Mouse (Mus musculus): ENCODE measurements around the gene Ppdpf. TPM values are rescaled to one million over a fixed set of nuclear protein-coding genes. Genes with fewer than 3 reads are reported as not detected.

Ppdpf gene
- total RNA-seq, 1 experiment from 2014 or later = 70.0 TPM

DNA sequence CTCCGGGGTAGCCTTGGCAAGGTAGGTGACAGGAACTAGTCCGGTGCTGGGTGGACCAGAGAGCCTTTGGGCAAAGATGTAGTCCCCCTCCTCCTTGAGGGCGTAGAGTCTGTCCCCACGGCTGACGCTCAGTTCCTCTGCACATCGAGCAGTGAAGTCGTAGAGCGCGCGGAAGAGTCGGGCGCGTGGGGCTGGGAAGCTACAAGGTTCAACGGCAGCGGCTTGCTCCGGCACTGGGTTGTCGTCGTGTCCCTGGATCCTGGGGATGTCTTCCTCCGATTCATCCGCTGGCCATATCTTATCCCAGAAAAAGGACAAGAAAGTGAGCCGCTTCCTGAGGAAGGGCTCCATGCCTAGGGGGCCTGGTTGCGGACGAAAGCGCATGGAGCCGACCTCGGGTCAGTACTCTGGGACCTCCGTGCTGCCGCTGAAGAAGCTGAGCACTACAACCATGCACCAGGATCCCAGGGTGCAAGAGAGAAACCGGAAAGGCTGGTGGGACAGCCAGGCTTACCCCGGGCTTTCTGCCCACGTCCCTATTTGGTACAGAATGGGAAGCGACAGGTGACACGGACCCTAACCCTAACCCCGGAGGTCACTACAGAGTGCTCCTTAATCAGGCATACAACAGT is 25.5 kb downstream of the Ppdpf start:
- ATAC-seq (replicated peaks; ENCODE audit: low read depth, poor library complexity, severe bottlenecking) = peak; percentile 50

DNA sequence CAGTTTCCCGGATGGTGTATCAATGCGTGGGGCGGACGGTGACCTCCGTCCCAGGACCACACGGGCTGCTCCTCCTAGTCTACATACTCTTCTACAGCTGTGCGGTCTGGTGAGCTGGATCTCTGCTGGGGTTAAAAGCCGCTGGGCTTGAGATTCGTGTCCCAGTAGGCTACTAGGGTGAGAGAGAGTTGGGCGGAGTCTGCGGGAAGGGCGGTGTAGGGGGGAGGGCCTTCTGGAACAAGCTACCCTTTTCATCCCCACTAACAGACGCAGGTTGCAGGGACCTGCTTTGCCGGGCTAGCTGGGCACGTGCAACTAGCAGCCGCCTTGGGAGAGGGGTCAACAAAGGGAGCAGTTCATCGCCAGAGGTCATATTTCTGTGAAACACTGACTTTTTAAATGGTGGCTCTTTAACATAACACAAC is 26.0 kb downstream of the Ppdpf start, which contains the start of gene Srms:
TSS of gene Srms (minus strand) at position 165 of the 425 bp plus-strand sequence.
- ATAC-seq (replicated peaks; ENCODE audit: low read depth, poor library complexity, severe bottlenecking) = peak; percentile 85

DNA sequence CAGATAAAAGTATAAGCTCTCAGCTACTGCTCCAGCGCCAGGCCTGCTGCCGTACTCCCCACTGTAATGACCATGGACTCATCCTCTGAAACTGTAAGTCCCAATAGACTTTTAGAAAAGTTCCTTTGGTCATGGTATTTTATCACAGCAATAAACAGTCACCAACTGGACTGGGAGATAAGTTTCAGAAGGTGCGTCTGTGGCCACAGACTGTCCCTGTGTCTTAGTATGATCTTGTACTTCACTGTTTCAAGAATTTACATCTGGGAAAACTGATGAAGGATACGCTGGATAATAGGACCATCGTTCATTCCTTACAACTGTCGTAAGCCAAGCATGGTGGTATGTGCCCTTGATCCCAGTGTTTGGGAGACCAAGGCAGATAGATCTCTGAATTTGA is 29.0 kb downstream of the Ppdpf start:
- ATAC-seq (replicated peaks; ENCODE audit: low read depth, poor library complexity, severe bottlenecking) = no peak

DNA sequence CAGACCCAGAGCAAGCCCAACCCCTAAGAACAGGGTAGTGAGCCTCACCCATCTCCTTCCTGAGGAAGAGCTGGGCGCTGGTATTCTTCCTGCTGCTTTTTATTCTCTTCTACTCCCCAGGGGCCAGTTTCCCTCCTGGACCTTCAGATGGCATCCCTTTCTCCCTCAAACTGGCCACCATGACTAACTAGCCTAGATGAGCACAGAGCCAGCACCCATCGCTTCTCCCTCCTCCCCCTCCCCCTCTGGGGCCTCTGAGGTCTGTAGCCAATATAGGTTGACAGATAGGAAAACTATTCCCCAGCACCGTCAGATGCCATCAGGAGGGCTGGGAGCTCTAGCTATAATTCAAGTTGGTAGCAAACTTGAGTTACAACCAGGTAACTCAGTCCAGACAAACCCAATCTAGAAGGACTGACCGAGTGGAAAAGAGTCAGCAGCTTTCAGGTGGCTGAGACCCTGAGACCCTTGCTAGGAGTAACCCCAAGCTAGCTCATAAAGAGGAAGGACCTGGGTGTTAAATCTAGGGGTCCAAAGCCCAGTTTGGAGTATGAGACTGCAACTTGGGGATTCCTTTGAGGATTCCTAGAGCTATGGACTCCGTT is 31.9 kb downstream of the Ppdpf start:
- ATAC-seq (replicated peaks; ENCODE audit: low read depth, poor library complexity, severe bottlenecking) = 0 out of 2 replicates have a peak, but pooled peaks have one; percentile 1

DNA sequence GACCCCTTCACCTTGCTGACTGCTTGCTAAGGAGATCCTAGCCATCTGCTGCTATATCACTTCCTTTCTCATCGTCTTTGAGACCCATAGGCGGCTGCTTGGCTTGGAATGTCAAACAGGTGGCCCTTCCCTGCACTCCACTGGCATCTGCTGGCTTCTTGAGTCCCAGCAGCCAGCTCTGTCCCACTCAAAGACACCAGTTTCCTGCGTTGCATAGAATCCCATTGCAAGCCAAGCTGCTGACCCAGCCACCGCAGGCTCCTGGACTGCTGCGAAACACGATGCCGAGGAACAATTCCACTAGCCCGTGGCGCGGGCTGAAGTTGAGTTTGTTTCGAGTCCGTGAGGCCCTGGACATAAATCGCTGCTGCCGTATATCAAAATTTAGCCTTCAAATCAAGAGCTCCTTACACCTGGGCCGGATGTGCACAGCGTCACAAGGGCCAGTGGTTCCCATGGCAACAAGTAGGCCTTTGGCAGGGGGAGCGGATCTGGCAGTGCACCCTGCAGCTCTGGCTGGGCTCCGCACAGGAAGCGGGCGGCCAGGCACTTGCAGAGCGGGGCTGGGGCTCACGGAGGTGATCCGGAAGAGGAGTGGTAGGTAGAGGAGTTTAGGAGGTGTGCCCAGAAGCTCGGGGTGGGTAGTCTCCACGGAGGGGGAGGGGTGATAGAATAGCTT is 32.6 kb downstream of the Ppdpf start, which contains the start of gene Fndc11:
TSS of gene Fndc11 (plus strand) at position 476 of the 679 bp plus-strand sequence.
- ATAC-seq (replicated peaks; ENCODE audit: low read depth, poor library complexity, severe bottlenecking) = peak; percentile 96

DNA sequence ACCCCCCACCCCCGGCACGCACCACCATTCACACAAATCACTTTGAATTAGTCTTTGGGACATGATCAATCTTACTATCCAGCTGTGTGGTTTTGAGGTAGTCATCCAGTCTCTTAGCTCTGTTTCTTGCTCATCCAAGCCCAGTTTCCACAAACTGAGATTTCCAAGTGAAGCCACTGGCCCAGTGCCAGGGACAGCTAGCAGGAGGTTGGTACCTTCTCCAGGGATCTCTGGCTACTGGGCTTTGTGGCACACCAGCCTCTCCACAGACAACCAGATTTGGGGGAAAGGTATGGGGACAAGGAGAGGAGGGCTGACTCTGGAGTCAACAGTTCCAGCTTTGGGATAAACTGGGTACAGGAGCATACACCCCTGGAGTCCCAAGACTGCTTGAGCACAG is 33.3 kb downstream of the Ppdpf start:
- no peak for ATAC-seq (replicated peaks; ENCODE audit: low read depth, poor library complexity, severe bottlenecking)

DNA sequence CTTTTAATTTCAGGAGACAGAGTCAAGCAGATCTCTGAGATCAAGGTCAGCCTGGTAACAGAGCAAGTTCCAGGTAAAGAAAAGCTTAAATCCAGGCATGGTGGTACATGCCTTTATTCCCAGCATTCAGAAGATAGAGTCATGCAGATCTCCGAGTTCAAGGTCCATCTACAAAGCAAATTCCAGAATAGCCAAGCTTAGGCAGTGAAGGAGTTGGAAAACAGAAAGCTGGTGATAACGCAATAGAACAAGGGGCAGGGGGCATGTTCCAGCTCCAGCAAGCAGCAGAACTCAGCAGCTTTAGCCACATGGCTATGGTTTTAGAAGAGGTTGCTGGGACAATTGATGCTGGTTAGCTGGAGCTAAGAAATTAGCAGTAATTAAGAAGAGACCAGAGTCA is 37.9 kb downstream of the Ppdpf start:
- ATAC-seq (replicated peaks; ENCODE audit: low read depth, poor library complexity, severe bottlenecking) = no peak

DNA sequence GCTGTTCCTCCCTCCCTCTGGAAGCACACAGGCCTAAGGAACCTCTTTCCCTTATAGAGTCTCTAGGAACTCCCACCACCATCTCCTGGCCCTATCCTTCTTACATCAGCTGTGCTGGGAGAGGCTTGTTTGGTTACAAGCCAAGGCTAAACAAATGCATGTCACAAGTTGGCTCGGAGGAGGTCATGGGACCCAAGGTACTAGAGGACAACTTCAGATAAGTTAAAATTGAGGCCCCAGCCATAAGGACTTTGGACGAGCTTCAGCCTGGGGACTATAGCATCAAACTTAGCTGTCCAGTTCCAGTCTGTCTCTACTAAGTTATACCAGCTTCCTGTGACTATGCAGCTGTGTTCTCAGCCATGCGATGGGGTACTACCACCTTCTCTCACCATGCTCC is 40.1 kb downstream of the Ppdpf start:
- no peak for ATAC-seq (replicated peaks; ENCODE audit: low read depth, poor library complexity, severe bottlenecking)

DNA sequence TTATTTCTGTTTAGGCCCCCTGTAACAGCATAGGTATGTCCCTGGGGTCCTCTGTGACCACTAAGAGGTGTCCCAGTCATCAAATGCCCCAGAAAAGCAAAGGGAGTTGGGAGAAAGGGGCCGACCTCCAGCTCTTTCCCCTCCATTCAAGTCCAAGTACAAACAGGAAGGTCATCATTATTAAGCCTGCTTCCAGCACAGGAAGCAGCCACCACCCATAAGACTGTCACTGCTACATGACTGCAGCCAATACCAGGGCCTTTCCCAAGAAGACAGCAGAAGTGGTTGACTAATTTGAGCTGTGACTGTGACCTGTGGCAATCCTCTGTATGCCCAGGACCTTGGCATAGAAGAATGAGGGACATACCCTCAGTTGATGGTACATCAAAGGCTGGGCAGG is 41.3 kb downstream of the Ppdpf start:
- no peak for ATAC-seq (replicated peaks; ENCODE audit: low read depth, poor library complexity, severe bottlenecking)

DNA sequence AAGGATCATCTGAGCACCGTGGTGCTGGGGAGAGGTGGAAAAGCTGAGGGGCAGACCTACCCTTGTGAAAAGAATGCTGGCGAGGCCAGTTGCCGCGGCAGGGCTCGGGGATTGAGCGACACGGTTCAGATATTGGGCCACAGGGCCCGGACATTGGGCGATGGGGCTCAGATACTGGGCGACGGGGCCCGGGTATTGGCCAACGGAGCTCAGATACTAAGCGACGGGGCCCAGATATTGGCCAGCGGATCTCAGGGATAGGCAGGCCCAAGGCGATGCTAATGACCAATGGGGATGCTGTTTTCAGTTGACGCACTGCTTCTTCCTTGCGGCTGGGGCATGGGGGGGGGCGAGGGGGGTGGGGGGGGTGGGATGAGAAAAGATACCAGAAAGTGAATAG is 44.1 kb downstream of the Ppdpf start:
- no peak for ATAC-seq (replicated peaks; ENCODE audit: low read depth, poor library complexity, severe bottlenecking)

DNA sequence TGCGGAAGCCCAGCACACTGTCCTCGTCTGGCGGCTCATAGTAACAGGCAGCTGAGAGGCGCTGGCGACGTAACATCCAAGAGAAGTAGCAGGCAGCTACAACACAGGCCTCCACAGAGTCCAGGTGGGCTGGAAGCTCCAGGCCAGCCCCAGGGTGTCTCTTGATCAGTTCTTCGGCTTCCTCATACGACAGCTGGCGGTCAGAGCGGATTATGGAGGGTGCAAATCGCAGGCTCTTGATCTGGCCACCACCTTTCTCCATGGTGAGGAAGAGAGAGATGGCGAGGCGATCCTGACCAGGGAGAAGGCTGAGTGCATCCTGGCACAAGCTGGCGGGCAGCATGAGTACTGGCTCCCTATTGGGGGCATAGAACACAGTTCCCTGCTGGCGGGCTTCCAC is 46.4 kb downstream of the Ppdpf start:
- ATAC-seq (replicated peaks; ENCODE audit: low read depth, poor library complexity, severe bottlenecking) = no peak

DNA sequence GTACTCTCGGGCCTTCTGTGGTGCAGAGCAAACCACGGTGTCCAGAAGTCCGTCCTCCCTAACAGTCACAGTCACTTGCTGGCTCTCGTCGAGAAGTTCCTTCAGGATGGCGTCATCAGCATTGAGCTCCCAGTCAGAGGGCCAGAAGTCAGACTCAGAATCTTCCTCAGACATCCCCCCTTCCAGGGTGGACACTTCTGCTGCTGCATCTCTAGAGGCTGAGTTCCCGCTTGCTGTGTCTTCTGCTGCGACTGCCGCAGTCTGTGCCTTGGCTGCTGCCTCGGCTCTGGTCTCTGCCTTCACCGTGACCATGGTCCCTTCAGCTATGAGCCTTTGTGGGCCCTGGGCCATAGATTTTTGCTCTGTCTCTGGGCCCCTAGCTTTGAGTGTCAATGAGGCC is 47.6 kb downstream of the Ppdpf start:
- no peak for ATAC-seq (replicated peaks; ENCODE audit: low read depth, poor library complexity, severe bottlenecking)

DNA sequence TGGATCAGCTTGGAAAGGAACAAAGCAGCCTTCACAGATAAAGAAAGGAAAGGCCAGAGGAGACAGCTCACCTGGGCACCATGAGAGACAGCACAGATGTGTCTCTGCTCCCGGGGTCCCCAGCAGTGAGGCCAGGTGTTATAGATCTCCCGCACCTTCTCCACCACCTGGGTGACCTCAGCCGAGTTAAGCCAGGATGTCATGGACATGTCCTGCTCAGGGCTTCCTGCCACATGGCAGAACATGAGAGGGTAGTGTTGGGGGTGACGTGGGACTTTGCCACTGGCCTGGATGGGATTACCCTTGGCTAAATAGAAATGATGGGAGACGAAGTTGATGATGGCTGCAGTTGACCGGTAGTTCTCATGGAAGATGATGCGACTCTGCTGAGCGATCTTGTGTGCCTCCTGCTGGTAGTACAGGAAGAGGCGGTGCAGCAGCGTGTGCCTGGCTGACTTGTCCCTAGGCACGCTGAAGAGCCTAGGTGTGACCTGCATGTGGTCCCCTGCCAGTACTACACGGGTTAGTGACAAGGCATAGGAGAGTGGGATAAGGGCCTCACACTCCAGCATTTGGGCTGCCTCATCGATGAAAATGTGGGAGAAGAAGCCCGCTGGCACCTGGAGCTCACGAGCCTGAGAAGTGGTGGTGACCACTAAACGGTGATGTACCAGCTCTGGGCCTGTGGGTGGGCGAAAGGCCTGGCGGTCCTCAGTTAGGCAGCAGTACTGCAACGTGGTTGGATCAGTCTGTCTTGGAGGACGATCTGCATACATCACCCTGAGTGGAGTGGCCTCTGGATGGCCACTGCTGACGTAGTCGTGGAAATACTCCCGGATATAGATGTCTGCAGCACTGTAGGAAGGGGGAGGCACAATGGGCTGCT is 48.9 kb downstream of the Ppdpf start:
- ATAC-seq (replicated peaks; ENCODE audit: low read depth, poor library complexity, severe bottlenecking) = no peak

DNA sequence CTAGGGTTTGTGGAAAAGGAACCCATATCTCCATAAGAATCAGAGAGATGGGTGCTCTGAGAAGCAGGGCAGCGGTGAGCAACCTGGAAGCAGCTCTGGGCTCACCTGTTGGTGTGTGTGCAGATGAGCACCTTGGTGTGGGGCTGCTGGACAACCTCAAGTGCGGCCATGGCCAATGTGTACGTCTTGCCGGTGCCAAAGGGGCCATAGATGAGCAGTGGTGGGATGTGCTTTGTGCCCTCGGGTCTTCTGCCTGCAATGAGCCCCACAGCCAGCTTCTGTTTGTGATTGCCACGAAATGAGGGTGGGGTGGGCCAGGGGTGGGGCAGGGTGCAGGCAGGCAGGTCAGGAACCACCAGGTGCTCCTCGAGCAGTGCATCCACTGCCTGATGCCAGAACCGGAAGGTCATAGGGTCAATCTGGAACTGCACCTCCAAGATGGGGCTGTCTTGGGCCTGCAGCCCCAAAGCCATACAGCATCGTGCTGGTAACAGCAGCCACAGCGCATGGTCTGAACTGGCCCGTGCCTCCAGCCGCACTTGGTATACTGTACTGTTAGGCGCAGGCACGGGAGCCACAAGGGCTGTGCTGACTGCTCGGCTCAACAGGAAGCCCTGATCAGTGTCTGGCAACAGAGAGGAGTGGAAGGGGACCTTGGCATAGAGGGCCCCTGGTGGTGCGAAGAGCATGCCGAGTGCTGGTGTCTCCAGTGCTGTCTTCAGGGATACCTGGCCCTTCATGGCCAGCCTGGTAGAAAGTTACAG is 50.4 kb downstream of the Ppdpf start:
- no peak for ATAC-seq (replicated peaks; ENCODE audit: low read depth, poor library complexity, severe bottlenecking)

DNA sequence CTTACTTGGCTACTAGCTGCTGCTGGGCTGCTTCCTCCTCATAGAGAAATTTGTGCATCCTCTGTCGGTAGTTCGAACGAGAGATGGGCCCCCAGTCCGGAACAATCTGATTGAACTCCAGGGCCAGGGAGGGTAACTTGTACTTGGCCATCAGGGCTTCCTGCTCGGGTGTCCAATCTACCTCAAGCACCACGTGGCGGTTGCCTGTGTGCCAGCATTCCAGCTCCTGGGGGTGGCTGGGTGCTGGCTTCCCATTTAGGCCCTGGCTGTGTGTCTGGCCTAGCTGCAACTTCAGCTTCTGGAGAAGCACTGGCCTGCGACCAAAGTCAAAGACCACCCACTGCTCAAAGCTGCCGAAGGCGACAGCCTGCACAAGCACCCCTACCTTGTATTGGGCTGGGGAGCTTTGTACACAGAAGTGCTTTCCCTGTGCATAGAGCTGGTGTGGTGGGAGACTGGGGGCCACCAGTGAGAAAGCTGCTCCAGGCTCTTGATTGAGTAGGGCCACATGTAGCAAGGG is 51.1 kb downstream of the Ppdpf start:
- no peak for ATAC-seq (replicated peaks; ENCODE audit: low read depth, poor library complexity, severe bottlenecking)

Other genes with a start within 250 kb of the Ppdpf start
- gene Nkain4, start 232.5 kb upstream of the Ppdpf start, total RNA-seq (2017) = not detected in 2 replicates
- 23.0 and 24.4 TPM in 2 replicates for gene Arfgap1, start 220.0 kb upstream of the Ppdpf start, total RNA-seq (2017)
- not detected in 2 replicates for gene Col20a1, start 200.7 kb upstream of the Ppdpf start, total RNA-seq (2017)
- gene Chrna4, start 143.7 kb upstream of the Ppdpf start, total RNA-seq (2017) = not detected in 2 replicates
- 0.09 TPM in 1 of 2 replicates, not detected in the other for gene Kcnq2, start 51.9 kb upstream of the Ppdpf start, total RNA-seq (2017)
- gene Eef1a2, start 30.2 kb upstream of the Ppdpf start, total RNA-seq (2017) = not detected in 2 replicates
- gene Ptk6, start 15.5 kb downstream of the Ppdpf start, total RNA-seq (2017) = not detected in 2 replicates
- gene Srms, start 25.9 kb downstream of the Ppdpf start, total RNA-seq (2017) = not detected in 2 replicates
- not detected in 2 replicates for gene Fndc11, start 32.8 kb downstream of the Ppdpf start, total RNA-seq (2017)
- gene Helz2, start 54.8 kb downstream of the Ppdpf start, total RNA-seq (2017) = 5.5 and 7.1 TPM in 2 replicates
- gene Gmeb2, start 100.8 kb downstream of the Ppdpf start, total RNA-seq (2017) = 8.3 and 19.7 TPM in 2 replicates
- not detected in 2 replicates for gene Stmn3, start 127.3 kb downstream of the Ppdpf start, total RNA-seq (2017)
- 43.2 and 54.8 TPM in 2 replicates for gene Rtel1, start 132.5 kb downstream of the Ppdpf start, total RNA-seq (2017)
- 34.4 and 38.0 TPM in 2 replicates for gene Zgpat, start 177.7 kb downstream of the Ppdpf start, total RNA-seq (2017)
- gene Arfrp1, start 178.2 kb downstream of the Ppdpf start, total RNA-seq (2017) = 39.3 and 82.5 TPM in 2 replicates
- 9.2 and 30.3 TPM in 2 replicates for gene Lime1, start 192.8 kb downstream of the Ppdpf start, total RNA-seq (2017)

All from common myeloid progenitor, adult 5-6 weeks (primary cell).